Mouse (Mus musculus) limb, embryonic 14.5 days (tissue): Measurements from ENCODE around the gene Ripk1. TPM values are rescaled to one million over a fixed set of nuclear protein-coding genes. Genes with fewer than 3 reads are reported as not detected.

Source experiments
- ATAC-seq: fragments of 200-750 bp; cut with Nextera tagmentation; 2 replicates; pipeline ENCODE4 v1.8.0; 2017; ENCODE audit warnings: low read depth, moderate number of reproducible peaks, moderate TSS enrichment; ENCODE audit not compliant: low FRiP score
- DNase-seq: peaks from one replicate; pipeline ENCODE4 v3.0.0-alpha.2; 2015; ENCODE audit warnings: low spot score
- H3K27ac ChIP-seq: fragments of 300-500 bp; sonication (generic); replicated peaks from 2 replicates; pipeline ENCODE4 v1.5.1; 2014; ENCODE audit warnings: low read depth, mild to moderate bottlenecking, low read length, moderate library complexity, mixed read lengths
- H3K27me3 ChIP-seq: fragments of 300-500 bp; sonication (generic); 2 replicates; pipeline ENCODE4 v1.6.1; 2014; ENCODE audit warnings: low read length, mixed read lengths; ENCODE audit not compliant: control insufficient read depth, insufficient read depth
- H3K36me3 ChIP-seq: fragments of 300-500 bp; sonication (generic); 2 replicates; pipeline ENCODE4 v1.6.1; 2014; ENCODE audit warnings: mild to moderate bottlenecking, low read length, moderate library complexity, mixed read lengths; ENCODE audit not compliant: control insufficient read depth, insufficient read depth
- H3K4me1 ChIP-seq: fragments of 300-500 bp; sonication (generic); 2 replicates; pipeline ENCODE4 v1.6.1; 2014; ENCODE audit warnings: antibody characterized with exemption, low read length, mixed read lengths; ENCODE audit not compliant: control insufficient read depth, insufficient read depth
- H3K4me2 ChIP-seq: fragments of 300-500 bp; sonication (generic); replicated peaks from 2 replicates; pipeline ENCODE4 v1.6.1; 2014; ENCODE audit warnings: low read depth, mild to moderate bottlenecking, low read length, moderate library complexity; ENCODE audit not compliant: severe bottlenecking
- H3K4me3 ChIP-seq: fragments of 300-500 bp; sonication (generic); replicated peaks from 2 replicates; pipeline ENCODE4 v1.5.1; 2014; ENCODE audit warnings: low read length
- H3K9ac ChIP-seq: fragments of 300-500 bp; sonication (generic); 2 replicates; pipeline ENCODE4 v1.6.1; 2014; ENCODE audit warnings: mild to moderate bottlenecking, low read depth, low read length, moderate library complexity; ENCODE audit not compliant: severe bottlenecking
- H3K9me3 ChIP-seq: fragments of 300-500 bp; sonication (generic); 2 replicates; pipeline ENCODE4 v1.6.1; 2016; ENCODE audit warnings: low read length; ENCODE audit not compliant: control insufficient read depth
- POLR2A ChIP-seq: fragments of 200-500 bp; IDR thresholded peaks from 2 replicates; pipeline ENCODE4 v1.8.0; 2012; ENCODE audit warnings: inconsistent platforms, mild to moderate bottlenecking, moderate library complexity, borderline replicate concordance; ENCODE audit not compliant: insufficient read depth, insufficient read length; ENCODE audit errors: extremely low read depth
- WGBS: fragments of 180-500 bp; shearing (Covaris S2); extraction: QIAGEN DNeasy Blood & Tissue Kit; methylation state at CpG from one replicate; pipeline ENCODE4 v1.1.7; 2014; 5-methylcytosine and 5-hydroxymethylcytosine counted together
- polyA plus RNA-seq, 2 experiments: library from polyadenylated mRNA; depleted of rRNA in 1 of 2; stranded (reverse) in 1 of 2; unstranded in 1 of 2; fragments of >200 nt; fragmentation: Nextera tagmentation in 1 of 2; extraction: Ambion mirVana in 1 of 2; gene quantifications; 2 replicates each; pipeline versions ENCODE4 v1.2.1 to v1.2.3; 2012 to 2014

The Ripk1 gene
- polyA plus RNA-seq (2012; rRNA removed) (8.7 and 10.7 TPM in 2 replicates), polyA plus RNA-seq (2014; fragmentation: Nextera tagmentation; extraction: Ambion mirVana) (16.1 and 17.1 TPM in 2 replicates)

- WGBS = under 1% methylated on average over 83 of the region's 92 CpGs
- no peak for TF ChIP-seq POLR2A
Observed at GRCm38 (mm10) chr13:34002058-34003006, at the start of gene Ripk1, which contains the start of gene Serpinb6a. Gene Ripk1, plus strand, starts transcription at chr13:34002363. Gene Serpinb6a, minus strand, starts transcription at chr13:34002794.

GRCm38 (mm10) chr13:33952947-33953346 lies 49.2 kb upstream of the Ripk1 start:
- TF ChIP-seq POLR2A = no peak
- H3K4me2 ChIP-seq = no peak overlapping the region
- H3K36me3 ChIP-seq = no peaks in the 10 kb centered on the region
- no peak overlapping the region for H3K4me3 ChIP-seq
- H3K27ac ChIP-seq = no peak overlapping the region
- no peaks in the 10 kb centered on the region for H3K9me3 ChIP-seq
- no peaks in the 10 kb centered on the region for H3K27me3 ChIP-seq
- DNase-seq (no peak), ATAC-seq (no peak)
- WGBS = 68% methylated on average over 2 of the region's 2 CpGs
- H3K9ac ChIP-seq = no peak overlapping the region
- no peaks in the 10 kb centered on the region for H3K4me1 ChIP-seq

More at GRCm38 (mm10) chr13:34002058-34003006, at the start of gene Ripk1, which contains the start of gene Serpinb6a:
- Histone ChIP-seq H3K9me3 (no peaks in the 10 kb centered on the region), H3K27ac (peak within 1 kb of the TSS; percentile 87), H3K9ac (peak within 1 kb of the TSS; percentile 90), H3K4me2 (peak within 1 kb of the TSS; percentile 86), H3K4me3 (peak within 1 kb of the TSS; percentile 95), H3K36me3 (no peaks in the 10 kb centered on the region; the same call in 1 of the 2 replicates), H3K4me1 (peaks cover 8% of the 10 kb centered on the region; the same call in 1 of the 2 replicates), H3K27me3 (no peaks in the 10 kb centered on the region)
- ATAC-seq = peak; percentile 94
- DNase-seq = peak; percentile 90

- peak; percentile 72 for DNase-seq
- H3K4me2 ChIP-seq = no peak overlapping the region
Observed at GRCm38 (mm10) chr13:33956571-33957421, 45.4 kb upstream of the Ripk1 start.

GRCm38 (mm10) chr13:33959771-33960170 lies 42.4 kb upstream of the Ripk1 start:
- Histone ChIP-seq H3K27ac (no peak overlapping the region), H3K4me1 (no peaks in the 10 kb centered on the region), H3K9ac (no peak overlapping the region), H3K9me3 (no peaks in the 10 kb centered on the region), H3K4me2 (no peak overlapping the region), H3K27me3 (no peaks in the 10 kb centered on the region), H3K4me3 (no peak overlapping the region), H3K36me3 (no peaks in the 10 kb centered on the region)
- WGBS = 90% methylated on average over 2 of the region's 2 CpGs
- no peak for TF ChIP-seq POLR2A
- DNase-seq (no peak), ATAC-seq (no peak)

More at GRCm38 (mm10) chr13:33956571-33957421, 45.4 kb upstream of the Ripk1 start:
- Histone ChIP-seq H3K9me3 (no peaks in the 10 kb centered on the region), H3K9ac (no peak overlapping the region), H3K4me3 (no peak overlapping the region), H3K4me1 (no peaks in the 10 kb centered on the region), H3K27ac (no peak overlapping the region), H3K36me3 (no peaks in the 10 kb centered on the region), H3K27me3 (no peaks in the 10 kb centered on the region)
- ATAC-seq = 0 out of 2 replicates have a peak, but pooled peaks have one; percentile 37
- 36% methylated on average over 6 of the region's 6 CpGs for WGBS
- no peak for TF ChIP-seq POLR2A
